Mouse (Mus musculus): ENCODE results near the gene Nell2. TPM values are rescaled to one million over a fixed set of nuclear protein-coding genes. Genes with fewer than 3 reads are reported as not detected.
"Not testable (repeated sequence)": the region's sequence is repeated elsewhere in the genome, so short reads cannot be mapped to it uniquely, and the experiment has no call there.

Gene Nell2
- polyA plus RNA-seq, 1 experiment = 0.46 TPM

GRCm38 (mm10) chr15:95245516-95245915 lies 282.8 kb downstream of the Nell2 start:
- TF ChIP-seq CTCF (IDR thresholded peaks at IDR 0.05; ENCODE audit: extremely low read depth, insufficient read length, insufficient replicate concordance, low read depth, low read length) = no peak
- TF ChIP-seq POLR2A (IDR thresholded peaks at IDR 0.05; ENCODE audit: low read depth, low read length) = no peak
- Histone ChIP-seq H3K4me3 (ENCODE audit: low read depth, low read length) (no peak overlapping the region), H3K27me3 (ENCODE audit: control insufficient read depth, insufficient read depth, low read length) (no peaks in the 10 kb centered on the region), H3K36me3 (ENCODE audit: control insufficient read depth, insufficient read depth, low read length) (no peaks in the 10 kb centered on the region), H3K4me1 (ENCODE audit: control insufficient read depth, insufficient read depth, insufficient read length, low read length) (no peaks in the 10 kb centered on the region), H3K27ac (ENCODE audit: insufficient read depth, low read depth, low read length) (no peak overlapping the region)
- WGBS = 91% methylated on average over 11 of the region's 11 CpGs

GRCm38 (mm10) chr15:95243876-95244275 lies 284.5 kb downstream of the Nell2 start:
- H3K27ac ChIP-seq (ENCODE audit: insufficient read depth, low read depth, low read length) = no peak overlapping the region
- no peaks in the 10 kb centered on the region for H3K27me3 ChIP-seq (ENCODE audit: control insufficient read depth, insufficient read depth, low read length)
- WGBS = 81% methylated on average over 8 of the region's 8 CpGs
- H3K4me3 ChIP-seq (ENCODE audit: low read depth, low read length) = no peak overlapping the region
- H3K36me3 ChIP-seq (ENCODE audit: control insufficient read depth, insufficient read depth, low read length) = no peaks in the 10 kb centered on the region
- no peaks in the 10 kb centered on the region for H3K4me1 ChIP-seq (ENCODE audit: control insufficient read depth, insufficient read depth, insufficient read length, low read length)
- TF ChIP-seq CTCF (IDR thresholded peaks at IDR 0.05; ENCODE audit: extremely low read depth, insufficient read length, insufficient replicate concordance, low read depth, low read length) (no peak), POLR2A (IDR thresholded peaks at IDR 0.05; ENCODE audit: low read depth, low read length) (no peak)

- TF ChIP-seq POLR2A (IDR thresholded peaks at IDR 0.05; ENCODE audit: low read depth, low read length) (no peak), CTCF (IDR thresholded peaks at IDR 0.05; ENCODE audit: extremely low read depth, insufficient read length, insufficient replicate concordance, low read depth, low read length) (no peak)
- Histone ChIP-seq H3K36me3 (ENCODE audit: control insufficient read depth, insufficient read depth, low read length) (no peaks in the 10 kb centered on the region), H3K27me3 (ENCODE audit: control insufficient read depth, insufficient read depth, low read length) (no peaks in the 10 kb centered on the region), H3K4me1 (ENCODE audit: control insufficient read depth, insufficient read depth, insufficient read length, low read length) (no peaks in the 10 kb centered on the region), H3K4me3 (ENCODE audit: low read depth, low read length) (no peak overlapping the region), H3K27ac (ENCODE audit: insufficient read depth, low read depth, low read length) (no peak overlapping the region)
- 89% methylated on average over 3 of the region's 3 CpGs for WGBS
Observed at GRCm38 (mm10) chr15:95241161-95241560, 287.2 kb downstream of the Nell2 start.

- not testable (repeated sequence) for H3K4me1 ChIP-seq (ENCODE audit: control insufficient read depth, insufficient read depth, insufficient read length, low read length); H3K36me3 ChIP-seq (ENCODE audit: control insufficient read depth, insufficient read depth, low read length); H3K27ac ChIP-seq (ENCODE audit: insufficient read depth, low read depth, low read length); H3K4me3 ChIP-seq (ENCODE audit: low read depth, low read length); H3K27me3 ChIP-seq (ENCODE audit: control insufficient read depth, insufficient read depth, low read length)
- 95% methylated on average over 2 of the region's 2 CpGs for WGBS
Observed at GRCm38 (mm10) chr15:95237021-95237420, 291.3 kb downstream of the Nell2 start.

GRCm38 (mm10) chr15:95236509-95236908 lies 291.9 kb downstream of the Nell2 start:
- no peak overlapping the region for H3K27ac ChIP-seq (ENCODE audit: insufficient read depth, low read depth, low read length)
- no peaks in the 10 kb centered on the region for H3K4me1 ChIP-seq (ENCODE audit: control insufficient read depth, insufficient read depth, insufficient read length, low read length)
- H3K27me3 ChIP-seq (ENCODE audit: control insufficient read depth, insufficient read depth, low read length) = no peaks in the 10 kb centered on the region
- no peak overlapping the region for H3K4me3 ChIP-seq (ENCODE audit: low read depth, low read length)
- H3K36me3 ChIP-seq (ENCODE audit: control insufficient read depth, insufficient read depth, low read length) = no peaks in the 10 kb centered on the region
- no peak for TF ChIP-seq CTCF (IDR thresholded peaks at IDR 0.05; ENCODE audit: extremely low read depth, insufficient read length, insufficient replicate concordance, low read depth, low read length)
- no peak for TF ChIP-seq POLR2A (IDR thresholded peaks at IDR 0.05; ENCODE audit: low read depth, low read length)
- 88% methylated on average over 3 of the region's 3 CpGs for WGBS

GRCm38 (mm10) chr15:95231171-95231570 lies 297.2 kb downstream of the Nell2 start:
- TF ChIP-seq CTCF (IDR thresholded peaks at IDR 0.05; ENCODE audit: extremely low read depth, insufficient read length, insufficient replicate concordance, low read depth, low read length) = no peak
- no peak for TF ChIP-seq POLR2A (IDR thresholded peaks at IDR 0.05; ENCODE audit: low read depth, low read length)
- Histone ChIP-seq H3K4me1 (ENCODE audit: control insufficient read depth, insufficient read depth, insufficient read length, low read length) (no peaks in the 10 kb centered on the region), H3K27ac (ENCODE audit: insufficient read depth, low read depth, low read length) (no peak overlapping the region), H3K4me3 (ENCODE audit: low read depth, low read length) (no peak overlapping the region), H3K27me3 (ENCODE audit: control insufficient read depth, insufficient read depth, low read length) (no peaks in the 10 kb centered on the region), H3K36me3 (ENCODE audit: control insufficient read depth, insufficient read depth, low read length) (no peaks in the 10 kb centered on the region)
- 85% methylated on average over 13 of the region's 13 CpGs for WGBS

GRCm38 (mm10) chr15:95216640-95217365 lies 311.6 kb downstream of the Nell2 start:
- TF ChIP-seq CTCF (IDR thresholded peaks at IDR 0.05; ENCODE audit: extremely low read depth, insufficient read length, insufficient replicate concordance, low read depth, low read length) (no peak), POLR2A (IDR thresholded peaks at IDR 0.05; ENCODE audit: low read depth, low read length) (no peak)
- no peaks in the 10 kb centered on the region for H3K36me3 ChIP-seq (ENCODE audit: control insufficient read depth, insufficient read depth, low read length)
- H3K4me1 ChIP-seq (ENCODE audit: control insufficient read depth, insufficient read depth, insufficient read length, low read length) = no peaks in the 10 kb centered on the region
- no peak overlapping the region for H3K27ac ChIP-seq (ENCODE audit: insufficient read depth, low read depth, low read length)
- no peaks in the 10 kb centered on the region for H3K27me3 ChIP-seq (ENCODE audit: control insufficient read depth, insufficient read depth, low read length)
- 82% methylated on average over 12 of the region's 12 CpGs for WGBS
- H3K4me3 ChIP-seq (ENCODE audit: low read depth, low read length) = no peak overlapping the region

Measured in small intestine, adult 2 months (tissue).